Mouse (Mus musculus) gastrocnemius, adult 18-20 months (tissue): ENCODE results near the gene Gimap3. TPM values are rescaled to one million over a fixed set of nuclear protein-coding genes. Genes with fewer than 3 reads are reported as not detected.
A peak's percentile ranks its signal among the peaks of the same experiment; 100 is the strongest.

Source experiments
- DNase-seq: peaks from one replicate; pipeline ENCODE4 v3.0.0; 2021; ENCODE audit warnings: low spot score
- long read RNA-seq, 2 experiments: library from polyadenylated mRNA; stranded (forward); transcript quantifications; one replicate each; pipeline ENCODE4 v2.0.0; 2021
- total RNA-seq, 2 experiments: library from RNA; stranded (reverse); gene quantifications; 2 replicates each; pipeline ENCODE4 v1.2.3; 2021

Gene Gimap3
- under 1 TPM; 0.09 to 0.28 TPM for total RNA-seq
- long read RNA-seq, experiment 1, result 0 reads
- long read RNA-seq, experiment 2, result 0 reads

DNA sequence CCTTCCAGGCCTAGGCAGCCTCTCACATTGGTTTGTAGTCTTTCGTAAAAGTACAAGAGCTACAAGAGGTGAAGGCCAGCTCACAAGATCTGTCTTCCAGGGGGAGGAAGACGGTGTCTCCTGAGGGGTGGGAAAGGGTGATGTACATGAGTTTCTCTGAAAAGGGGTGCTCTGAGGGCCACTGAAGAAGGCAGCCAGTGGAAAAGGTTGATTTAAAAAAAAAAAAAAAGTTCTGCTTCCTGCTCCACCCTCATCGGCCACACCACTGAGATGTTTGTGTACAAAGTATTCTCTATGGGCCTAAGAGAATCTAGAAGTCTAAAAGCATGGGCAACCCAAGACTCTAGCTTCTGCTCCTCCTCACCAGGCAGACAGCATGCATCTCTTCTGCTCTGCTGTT, at the start of gene Gimap3:
TSS of gene Gimap3 (minus strand) at position 156 of the 400 bp plus-strand sequence.
- DNase-seq, result no peak

GRCm38 (mm10) chr6:48817815-48818214, 47.2 kb upstream of the Gimap3 start:
- peak; percentile 71 for DNase-seq

DNA sequence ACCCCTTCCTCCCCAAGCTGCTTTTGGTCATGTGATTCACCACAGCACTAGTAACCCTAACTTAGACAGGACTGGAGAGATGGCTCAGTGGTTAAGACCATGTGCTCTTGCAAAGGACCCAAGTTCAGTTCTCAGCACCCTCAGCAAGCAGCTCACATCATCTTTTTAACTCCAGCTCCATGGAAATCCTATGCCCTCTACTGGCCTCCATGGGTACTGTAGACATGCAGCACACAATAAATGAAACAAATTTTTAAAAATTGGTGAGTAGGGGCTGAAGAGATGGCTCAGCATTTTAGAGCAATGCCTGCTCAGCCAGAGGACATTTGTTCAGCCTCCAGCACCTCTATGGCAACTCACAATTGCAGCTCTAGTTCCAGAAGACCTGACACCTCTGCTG, 44.4 kb upstream of the Gimap3 start:
- DNase-seq, result no peak

- DNase-seq, result no peak
Observed at GRCm38 (mm10) chr6:48809494-48810219, 39.0 kb upstream of the Gimap3 start.

DNA sequence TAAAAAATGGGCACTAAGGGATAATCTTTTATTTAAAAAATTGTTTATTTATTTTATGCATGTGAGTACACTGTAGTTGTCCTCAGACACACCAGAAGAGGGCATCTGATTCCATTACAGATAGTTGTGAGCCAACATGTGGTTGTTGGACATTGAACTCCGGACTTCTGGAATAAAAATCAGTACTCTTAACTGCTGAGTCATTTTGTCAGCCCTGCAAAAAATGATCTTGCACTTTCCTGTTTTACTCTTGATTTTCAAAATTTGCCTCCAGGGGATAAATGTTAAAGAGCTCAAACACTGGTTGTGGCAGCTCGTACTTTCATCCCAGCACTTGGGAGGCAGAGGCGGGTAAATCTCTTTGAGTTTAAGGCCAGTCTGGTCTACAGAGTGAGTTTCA, 36.1 kb upstream of the Gimap3 start:
- no peak for DNase-seq

GRCm38 (mm10) chr6:48804346-48804745, 33.7 kb upstream of the Gimap3 start:
- no peak for DNase-seq

- no peak for DNase-seq
Observed at GRCm38 (mm10) chr6:48803406-48804051, 32.9 kb upstream of the Gimap3 start.

DNA sequence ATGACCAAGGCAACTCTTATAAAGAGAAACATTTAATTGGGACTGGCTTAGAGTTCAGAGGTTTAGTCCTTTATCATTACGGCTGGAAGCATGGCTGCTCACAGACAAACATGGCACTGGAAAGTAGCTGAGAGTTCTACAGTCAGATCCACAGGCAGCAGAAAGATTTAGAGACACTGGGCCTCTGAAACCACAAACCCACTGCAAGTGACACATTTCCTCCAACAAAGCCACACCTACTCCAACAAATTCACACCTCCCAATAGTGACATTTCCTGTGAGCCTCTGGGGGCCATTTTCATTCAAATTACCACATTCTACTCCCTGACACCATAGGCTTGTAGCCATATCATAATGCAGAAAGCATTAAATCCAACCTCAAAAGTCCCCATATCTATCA, 31.2 kb upstream of the Gimap3 start:
- DNase-seq, result no peak

DNA sequence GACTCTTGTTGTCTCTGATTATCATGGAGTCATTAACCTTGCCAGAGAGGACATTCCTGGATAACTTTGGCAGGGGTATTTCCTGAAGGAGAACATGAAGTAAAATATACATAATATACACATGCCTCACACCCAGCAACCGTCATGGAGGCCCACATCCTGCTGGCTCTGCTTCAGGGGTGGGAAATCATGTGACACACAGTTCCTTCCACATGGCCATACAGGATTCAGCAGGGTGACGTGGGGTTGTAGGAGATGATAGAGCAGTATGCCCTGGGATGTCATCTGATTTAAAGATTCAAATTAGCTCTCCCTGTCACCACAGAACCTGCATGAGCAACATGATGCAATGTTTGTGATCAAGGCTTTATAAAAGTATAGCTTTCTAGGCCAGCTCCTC, 17.2 kb upstream of the Gimap3 start:
- no peak for DNase-seq

DNA sequence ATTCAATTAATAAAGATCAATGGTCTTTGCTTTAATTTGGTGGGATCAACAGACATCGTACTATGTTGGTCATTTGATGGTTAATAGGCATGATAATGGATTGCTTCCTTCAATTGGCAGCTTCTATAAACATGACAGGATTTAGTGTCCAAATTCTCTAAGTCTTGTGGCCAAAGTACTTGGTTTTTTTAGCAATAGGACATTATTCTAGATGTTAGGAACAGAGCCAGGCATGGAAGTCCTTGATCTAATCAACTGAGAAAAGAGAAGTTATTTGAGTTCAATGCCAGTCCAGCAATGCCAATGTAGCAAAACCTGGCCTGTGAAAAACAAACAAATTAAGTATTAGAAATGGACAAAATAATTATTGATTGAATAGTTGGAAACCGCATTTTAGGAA, 14.9 kb upstream of the Gimap3 start:
- DNase-seq, result no peak

DNA sequence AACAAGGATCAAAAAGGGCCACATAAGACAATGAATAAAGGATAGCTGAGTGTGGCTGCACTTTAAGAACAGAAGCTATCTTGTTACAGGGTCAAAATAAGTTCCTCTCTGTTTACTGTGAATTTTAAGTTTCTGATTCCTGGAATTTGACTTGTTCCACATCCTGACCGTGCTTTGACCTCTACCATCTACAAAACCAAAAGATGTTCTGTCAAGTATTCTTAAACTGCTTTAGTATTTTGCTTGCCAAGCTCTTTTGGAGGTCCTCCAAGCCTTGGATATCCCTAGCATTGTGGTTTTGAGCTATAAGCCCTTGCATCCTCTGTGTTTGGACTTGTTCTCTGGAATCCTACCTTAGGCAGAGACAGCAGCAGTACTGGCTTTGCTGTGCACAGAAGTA, 14.5 kb upstream of the Gimap3 start:
- peak; percentile 38 for DNase-seq

DNA sequence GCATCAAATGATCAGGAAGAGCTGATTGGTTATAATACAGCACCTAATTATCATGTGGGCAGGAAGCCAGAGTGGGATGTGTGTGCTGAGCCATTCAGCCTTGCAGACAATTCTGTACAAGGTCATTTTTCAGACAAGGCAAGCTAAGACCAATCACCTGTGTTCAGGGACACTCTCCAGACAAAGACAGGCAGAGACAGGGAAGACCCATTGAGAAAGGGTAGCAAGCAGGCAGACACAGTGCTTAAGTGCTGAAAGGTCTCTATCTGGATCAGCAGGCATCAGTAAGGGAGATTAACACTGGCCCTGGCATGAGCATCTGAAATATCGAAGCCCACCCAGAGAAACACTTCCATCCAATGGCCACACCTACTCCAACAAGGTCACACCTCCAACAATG, 13.8 kb upstream of the Gimap3 start:
- DNase-seq, result no peak

DNA sequence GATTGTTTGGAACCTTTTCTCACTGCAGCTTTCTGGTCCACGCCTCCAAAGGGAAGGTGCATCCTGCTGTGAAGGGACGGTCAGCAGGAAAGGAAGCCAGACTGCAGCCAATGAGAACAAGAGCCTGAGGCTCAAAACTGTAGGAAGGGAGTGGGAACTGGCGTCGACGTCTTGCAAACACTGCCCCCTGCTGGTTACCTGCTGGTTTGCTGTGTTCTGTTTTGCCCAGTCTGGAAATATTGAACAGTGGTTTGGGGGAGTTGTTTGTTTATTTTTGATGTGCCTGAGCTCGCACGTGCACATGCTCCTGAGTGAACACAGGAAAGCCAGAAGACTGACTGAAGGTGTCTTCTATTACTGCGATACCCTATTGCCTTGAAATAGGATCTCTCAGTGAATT, 1.4 kb upstream of the Gimap3 start:
- DNase-seq, result peak; percentile 70

- DNase-seq, result no peak
Observed at GRCm38 (mm10) chr6:48768933-48769332, 1.7 kb downstream of the Gimap3 start.

DNA sequence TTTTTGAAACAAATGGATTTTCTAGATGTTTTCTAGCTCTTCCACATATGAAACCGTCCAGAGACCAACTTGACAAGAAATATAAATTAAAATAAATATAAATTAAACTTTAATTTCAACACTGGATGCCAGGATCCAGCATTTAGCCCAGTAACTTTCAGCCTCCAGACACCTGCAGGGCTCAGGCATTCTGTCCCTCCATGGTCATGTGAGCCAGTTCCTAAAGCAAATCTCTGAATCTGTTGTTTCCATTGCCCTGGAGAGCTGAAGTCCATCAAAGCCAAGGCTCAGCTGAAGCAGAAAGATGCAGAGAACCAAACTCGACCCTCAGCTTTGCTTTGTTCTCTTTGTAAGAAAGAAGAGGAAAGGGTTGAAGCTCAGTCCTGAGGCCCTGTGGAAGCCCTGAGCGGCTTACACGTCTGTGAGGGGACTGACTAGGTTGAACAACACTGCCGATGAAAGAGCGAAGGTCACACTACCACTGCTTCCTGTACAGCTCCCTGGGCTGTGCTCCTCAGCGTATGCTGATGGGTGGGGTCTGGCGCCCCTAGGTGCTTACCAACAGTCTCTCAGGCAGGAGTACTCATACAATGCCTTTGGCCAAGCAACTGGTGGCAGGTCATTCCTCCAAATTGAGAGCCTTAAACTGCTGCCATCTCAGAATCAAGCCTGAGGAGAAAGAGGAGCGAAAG, 2.3 kb downstream of the Gimap3 start:
- DNase-seq, result no peak

- no peak for DNase-seq
Observed at GRCm38 (mm10) chr6:48764496-48764895, 6.2 kb downstream of the Gimap3 start.

- no peak for DNase-seq
Observed at GRCm38 (mm10) chr6:48763567-48764270, 6.9 kb downstream of the Gimap3 start.

GRCm38 (mm10) chr6:48747091-48747966, 23.3 kb downstream of the Gimap3 start:
- no peak for DNase-seq

DNA sequence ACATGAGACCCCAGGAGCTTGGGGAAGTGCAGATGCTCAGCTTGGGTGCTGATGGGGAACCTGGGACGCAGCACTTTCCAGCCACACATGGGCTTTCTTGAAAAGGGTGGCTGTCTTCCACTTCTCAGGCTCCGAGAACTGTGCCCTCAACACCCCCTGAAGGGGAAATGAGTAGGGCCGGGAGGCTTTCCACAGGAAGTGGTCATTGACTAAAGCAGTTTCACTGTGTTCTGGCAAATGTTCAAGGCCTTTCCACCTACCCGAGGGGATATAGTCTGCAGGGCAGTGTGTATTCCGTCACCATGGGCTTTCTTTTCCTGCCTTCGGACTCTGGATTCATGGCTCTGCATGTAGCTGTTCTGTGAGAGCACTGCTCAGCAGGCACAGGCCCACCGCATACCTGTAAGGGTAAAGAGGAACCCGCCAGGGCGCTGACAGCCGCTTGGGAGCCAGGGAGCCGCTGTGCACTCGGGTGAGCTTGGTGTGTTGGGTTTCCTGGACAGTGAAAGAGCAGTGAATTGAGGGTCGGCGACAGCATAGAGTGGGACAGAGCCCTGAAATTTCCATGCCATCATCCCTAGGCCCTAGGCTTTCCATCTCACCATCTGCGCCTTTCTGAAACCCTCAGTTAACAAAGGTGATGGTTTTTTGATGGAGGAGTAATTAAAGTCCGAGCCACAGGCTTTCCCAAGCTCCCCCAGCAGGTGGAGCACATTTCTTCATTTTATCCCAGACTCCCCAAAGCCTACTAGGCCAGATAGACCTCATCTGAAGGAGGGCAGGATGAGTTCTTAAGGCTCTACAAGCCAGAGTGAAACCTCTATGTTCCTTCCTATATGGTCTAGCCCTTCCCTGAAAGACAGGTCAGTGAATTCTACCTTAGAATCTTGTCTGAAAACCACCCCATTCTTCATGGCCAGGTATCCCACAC, 24.4 kb downstream of the Gimap3 start, which contains the start of gene Gimap5:
TSS of gene Gimap5 (plus strand) at position 239 of the 931 bp plus-strand sequence.
- DNase-seq, result peak; percentile 30

DNA sequence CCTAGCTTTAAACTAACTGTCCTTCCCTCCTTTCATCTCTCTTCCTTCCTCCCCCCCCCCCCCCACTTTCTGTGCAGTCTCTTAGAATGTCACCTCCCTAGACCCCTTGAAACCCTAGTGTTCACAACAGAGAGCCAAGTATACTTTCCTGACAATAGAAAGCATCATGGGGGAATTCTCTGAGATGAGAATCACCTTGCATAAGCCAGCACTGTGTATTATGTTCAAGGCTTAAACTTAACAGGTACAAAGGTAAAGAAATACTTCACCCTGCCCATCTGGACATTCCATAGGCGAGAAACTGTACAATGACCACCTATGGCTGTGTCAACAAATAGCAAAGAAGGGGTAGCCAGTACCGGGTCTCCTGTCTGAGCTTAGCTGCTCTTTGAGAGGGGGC, 25.2 kb downstream of the Gimap3 start:
- DNase-seq, result no peak
